Mouse (Mus musculus): ENCODE measurements around the gene Klhdc4. TPM values are rescaled to one million over a fixed set of nuclear protein-coding genes. Genes with fewer than 3 reads are reported as not detected.

Klhdc4 gene
- polyA plus RNA-seq, 1 experiment from 2014 or later: 40.6 TPM

- H3K4me2 ChIP-seq (replicated peaks): no peak overlapping the region
- no peak overlapping the region for H3K4me3 ChIP-seq (replicated peaks; ENCODE audit: low read length)
- H3K9me3 ChIP-seq (ENCODE audit: control insufficient read depth, low read length): no peaks in the 10 kb centered on the region
- peaks cover 13% of the 10 kb centered on the region for H3K4me1 ChIP-seq (replicated peaks; ENCODE audit: control insufficient read depth, insufficient read depth, low read length)
- 88% methylated on average over 12 of the region's 12 CpGs for WGBS
- DNase-seq (ENCODE audit: low spot score): no peak
- no peak for ATAC-seq (ENCODE audit: low FRiP score)
- H3K9ac ChIP-seq: no peak overlapping the region
- no peak overlapping the region for H3K27ac ChIP-seq
- no peaks in the 10 kb centered on the region for H3K27me3 ChIP-seq (ENCODE audit: control insufficient read depth, insufficient read depth, low read length)
- H3K36me3 ChIP-seq (replicated peaks; ENCODE audit: control insufficient read depth, insufficient read depth): no peaks in the 10 kb centered on the region
Observed at GRCm38 (mm10) chr8:121773876-121774275, 55.5 kb downstream of the Klhdc4 start.

- peak overlapping the region; percentile 28; the same call in 1 of the 2 replicates for H3K4me2 ChIP-seq (replicated peaks)
- no peaks in the 10 kb centered on the region for H3K9me3 ChIP-seq (ENCODE audit: control insufficient read depth, low read length)
- H3K27ac ChIP-seq: no peak overlapping the region
- H3K4me3 ChIP-seq (replicated peaks; ENCODE audit: low read length): no peak overlapping the region
- no peak overlapping the region for H3K9ac ChIP-seq
- no peak for DNase-seq (ENCODE audit: low spot score)
- peaks cover 13% of the 10 kb centered on the region for H3K4me1 ChIP-seq (replicated peaks; ENCODE audit: control insufficient read depth, insufficient read depth, low read length)
- H3K36me3 ChIP-seq (replicated peaks; ENCODE audit: control insufficient read depth, insufficient read depth): no peaks in the 10 kb centered on the region
- no peaks in the 10 kb centered on the region for H3K27me3 ChIP-seq (ENCODE audit: control insufficient read depth, insufficient read depth, low read length)
- ATAC-seq (ENCODE audit: low FRiP score): peak; percentile 65
- 24% methylated on average over 19 of the region's 19 CpGs for WGBS
Observed at GRCm38 (mm10) chr8:121770845-121771752, 58.3 kb downstream of the Klhdc4 start.

GRCm38 (mm10) chr8:121769621-121770020 is 59.7 kb downstream of the Klhdc4 start:
- WGBS: 98% methylated on average over 2 of the region's 2 CpGs
- H3K27ac ChIP-seq: no peak overlapping the region
- ATAC-seq (ENCODE audit: low FRiP score): no peak

GRCm38 (mm10) chr8:121769095-121769494 is 60.3 kb downstream of the Klhdc4 start:
- H3K4me1 ChIP-seq (replicated peaks; ENCODE audit: control insufficient read depth, insufficient read depth, low read length): peaks cover 13% of the 10 kb centered on the region
- no peaks in the 10 kb centered on the region for H3K27me3 ChIP-seq (ENCODE audit: control insufficient read depth, insufficient read depth, low read length)
- H3K9ac ChIP-seq: no peak overlapping the region
- ATAC-seq (ENCODE audit: low FRiP score) (no peak), DNase-seq (ENCODE audit: low spot score) (no peak)
- no peak overlapping the region for H3K4me3 ChIP-seq (replicated peaks; ENCODE audit: low read length)
- no peak overlapping the region for H3K27ac ChIP-seq
- H3K9me3 ChIP-seq (ENCODE audit: control insufficient read depth, low read length): no peaks in the 10 kb centered on the region
- H3K36me3 ChIP-seq (replicated peaks; ENCODE audit: control insufficient read depth, insufficient read depth): no peaks in the 10 kb centered on the region
- H3K4me2 ChIP-seq (replicated peaks): no peak overlapping the region
- WGBS: 60% methylated on average over 3 of the region's 3 CpGs

More at GRCm38 (mm10) chr8:121769621-121770020, 59.7 kb downstream of the Klhdc4 start:
- Histone ChIP-seq H3K4me1 (replicated peaks; ENCODE audit: control insufficient read depth, insufficient read depth, low read length) (peaks cover 13% of the 10 kb centered on the region), H3K36me3 (replicated peaks; ENCODE audit: control insufficient read depth, insufficient read depth) (no peaks in the 10 kb centered on the region), H3K27me3 (ENCODE audit: control insufficient read depth, insufficient read depth, low read length) (no peaks in the 10 kb centered on the region), H3K9me3 (ENCODE audit: control insufficient read depth, low read length) (no peaks in the 10 kb centered on the region), H3K9ac (no peak overlapping the region), H3K4me3 (replicated peaks; ENCODE audit: low read length) (no peak overlapping the region), H3K4me2 (replicated peaks) (no peak overlapping the region)
- no peak for DNase-seq (ENCODE audit: low spot score)

GRCm38 (mm10) chr8:121765594-121766138 is 63.7 kb downstream of the Klhdc4 start:
- Histone ChIP-seq H3K36me3 (replicated peaks; ENCODE audit: control insufficient read depth, insufficient read depth) (no peaks in the 10 kb centered on the region), H3K4me1 (replicated peaks; ENCODE audit: control insufficient read depth, insufficient read depth, low read length) (no peaks in the 10 kb centered on the region), H3K4me3 (replicated peaks; ENCODE audit: low read length) (no peak overlapping the region), H3K4me2 (replicated peaks) (no peak overlapping the region), H3K27me3 (ENCODE audit: control insufficient read depth, insufficient read depth, low read length) (no peaks in the 10 kb centered on the region), H3K9me3 (ENCODE audit: control insufficient read depth, low read length) (no peaks in the 10 kb centered on the region), H3K27ac (no peak overlapping the region), H3K9ac (no peak overlapping the region)
- ATAC-seq (ENCODE audit: low FRiP score) (no peak), DNase-seq (ENCODE audit: low spot score) (no peak)
- WGBS: 78% methylated on average over 7 of the region's 7 CpGs

- H3K27ac ChIP-seq: no peak overlapping the region
- no peak overlapping the region for H3K4me2 ChIP-seq (replicated peaks)
- H3K9ac ChIP-seq: no peak overlapping the region
- DNase-seq (ENCODE audit: low spot score) (no peak), ATAC-seq (ENCODE audit: low FRiP score) (peak; percentile 27; the same call in 1 of the 2 replicates)
- no peaks in the 10 kb centered on the region for H3K9me3 ChIP-seq (ENCODE audit: control insufficient read depth, low read length)
- H3K36me3 ChIP-seq (replicated peaks; ENCODE audit: control insufficient read depth, insufficient read depth): no peaks in the 10 kb centered on the region
- WGBS: 59% methylated on average over 9 of the region's 9 CpGs
- no peaks in the 10 kb centered on the region for H3K27me3 ChIP-seq (ENCODE audit: control insufficient read depth, insufficient read depth, low read length)
- no peaks in the 10 kb centered on the region for H3K4me1 ChIP-seq (replicated peaks; ENCODE audit: control insufficient read depth, insufficient read depth, low read length)
- H3K4me3 ChIP-seq (replicated peaks; ENCODE audit: low read length): no peak overlapping the region
Observed at GRCm38 (mm10) chr8:121763700-121764013, 65.7 kb downstream of the Klhdc4 start.

- 40% methylated on average over 7 of the region's 7 CpGs for WGBS
- no peak for DNase-seq (ENCODE audit: low spot score)
- no peaks in the 10 kb centered on the region for H3K36me3 ChIP-seq (replicated peaks; ENCODE audit: control insufficient read depth, insufficient read depth)
Observed at GRCm38 (mm10) chr8:121762999-121763699, 66.2 kb downstream of the Klhdc4 start.

GRCm38 (mm10) chr8:121761480-121761879 is 67.9 kb downstream of the Klhdc4 start:
- no peaks in the 10 kb centered on the region for H3K4me1 ChIP-seq (replicated peaks; ENCODE audit: control insufficient read depth, insufficient read depth, low read length)
- H3K4me3 ChIP-seq (replicated peaks; ENCODE audit: low read length): no peak overlapping the region
- H3K9me3 ChIP-seq (ENCODE audit: control insufficient read depth, low read length): no peaks in the 10 kb centered on the region
- DNase-seq (ENCODE audit: low spot score) (no peak), ATAC-seq (ENCODE audit: low FRiP score) (no peak)
- H3K4me2 ChIP-seq (replicated peaks): no peak overlapping the region
- 38% methylated on average over 10 of the region's 10 CpGs for WGBS
- H3K27me3 ChIP-seq (ENCODE audit: control insufficient read depth, insufficient read depth, low read length): no peaks in the 10 kb centered on the region
- 0 out of 2 replicates have a peak, but pooled peaks cover 5% of the 10 kb centered on the region for H3K36me3 ChIP-seq (replicated peaks; ENCODE audit: control insufficient read depth, insufficient read depth)
- no peak overlapping the region for H3K27ac ChIP-seq
- H3K9ac ChIP-seq: no peak overlapping the region

More at GRCm38 (mm10) chr8:121762999-121763699, 66.2 kb downstream of the Klhdc4 start:
- Histone ChIP-seq H3K4me2 (replicated peaks) (no peak overlapping the region), H3K9ac (no peak overlapping the region), H3K9me3 (ENCODE audit: control insufficient read depth, low read length) (no peaks in the 10 kb centered on the region), H3K27ac (no peak overlapping the region), H3K4me3 (replicated peaks; ENCODE audit: low read length) (no peak overlapping the region), H3K4me1 (replicated peaks; ENCODE audit: control insufficient read depth, insufficient read depth, low read length) (no peaks in the 10 kb centered on the region), H3K27me3 (ENCODE audit: control insufficient read depth, insufficient read depth, low read length) (no peaks in the 10 kb centered on the region)
- peak; percentile 60; the same call in 1 of the 2 replicates for ATAC-seq (ENCODE audit: low FRiP score)

GRCm38 (mm10) chr8:121760484-121760883 is 68.9 kb downstream of the Klhdc4 start:
- ATAC-seq (ENCODE audit: low FRiP score) (no peak), DNase-seq (ENCODE audit: low spot score) (no peak)
- Histone ChIP-seq H3K9me3 (ENCODE audit: control insufficient read depth, low read length) (no peaks in the 10 kb centered on the region), H3K4me1 (replicated peaks; ENCODE audit: control insufficient read depth, insufficient read depth, low read length) (no peaks in the 10 kb centered on the region), H3K27me3 (ENCODE audit: control insufficient read depth, insufficient read depth, low read length) (no peaks in the 10 kb centered on the region), H3K4me3 (replicated peaks; ENCODE audit: low read length) (no peak overlapping the region), H3K4me2 (replicated peaks) (no peak overlapping the region), H3K27ac (no peak overlapping the region), H3K36me3 (replicated peaks; ENCODE audit: control insufficient read depth, insufficient read depth) (0 out of 2 replicates have a peak, but pooled peaks cover 5% of the 10 kb centered on the region), H3K9ac (no peak overlapping the region)
- 84% methylated on average over 7 of the region's 7 CpGs for WGBS

Data from hindbrain, embryonic 14.5 days (tissue).